Mouse (Mus musculus) bone marrow, adult 2 months (tissue): ENCODE data around the gene Sema3a.

Experiments
- CTCF ChIP-seq: fragments of 200-500 bp; IDR thresholded peaks from 2 replicates; pipeline ENCODE4 v1.5.1; 2011; ENCODE audit warnings: low read length, control low read depth; ENCODE audit not compliant: control insufficient read depth, insufficient read depth
- POLR2A ChIP-seq: fragments of 200-500 bp; IDR thresholded peaks from 2 replicates; pipeline ENCODE4 v1.6.1; 2011; ENCODE audit warnings: low read depth, mild to moderate bottlenecking, control low read depth, low read length, borderline replicate concordance; ENCODE audit not compliant: control insufficient read depth

DNA sequence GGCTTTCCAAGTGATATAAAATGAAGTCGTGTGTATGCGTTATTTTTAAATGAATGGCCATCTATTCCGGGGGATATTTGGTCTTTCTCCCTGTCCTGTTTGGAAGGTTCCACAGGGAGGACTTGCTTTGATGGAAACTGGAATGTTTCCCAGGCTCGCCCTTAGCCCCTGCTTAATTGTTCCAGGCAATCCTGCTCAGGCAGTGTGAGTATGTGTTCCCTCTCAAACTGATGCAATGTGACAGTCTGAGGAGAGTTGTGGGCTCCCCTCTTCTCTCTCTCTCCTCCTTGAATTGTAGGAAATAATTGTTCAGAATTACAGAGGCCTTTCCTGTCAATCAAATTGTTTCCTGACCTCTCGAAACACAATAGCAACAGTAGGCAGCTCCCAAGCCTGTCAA, 202.1 kb downstream of the Sema3a start:
- TF ChIP-seq CTCF (no peak), POLR2A (no peak)
